Mouse (Mus musculus) spleen, postnatal 14 days (tissue): ENCODE results near the gene Rgs1.

Experiments
- DNase-seq, 2 experiments: peaks; one replicate each; pipeline ENCODE4 v3.0.0; 2021 to 2022; ENCODE audit warnings: low spot score in 2 of 2

Rgs1 gene

GRCm38 (mm10) chr1:144248923-144249322 lies at the start of gene Rgs1:
Gene Rgs1, minus strand, starts transcription at chr1:144249242.
- no peak for DNase-seq

GRCm38 (mm10) chr1:144283020-144284014 lies 34.3 kb upstream of the Rgs1 start:
- no peak for DNase-seq

GRCm38 (mm10) chr1:144280056-144280455 lies 31.0 kb upstream of the Rgs1 start:
- DNase-seq = no peak

GRCm38 (mm10) chr1:144272991-144273390 lies 23.9 kb upstream of the Rgs1 start:
- DNase-seq = no peak

GRCm38 (mm10) chr1:144269112-144269511 lies 20.1 kb upstream of the Rgs1 start:
- DNase-seq = no peak

GRCm38 (mm10) chr1:144267471-144268470 lies 18.7 kb upstream of the Rgs1 start:
- DNase-seq = no peak

- DNase-seq = no peak
These were observed 15.0 kb upstream of the Rgs1 start for GRCm38 (mm10) chr1:144264000-144264399.

- no peak for DNase-seq
These were observed 13.0 kb upstream of the Rgs1 start for GRCm38 (mm10) chr1:144262008-144262407.

- DNase-seq = no peak
These were observed 9.7 kb upstream of the Rgs1 start for GRCm38 (mm10) chr1:144258779-144259178.

- DNase-seq = no peak
These were observed 7.7 kb upstream of the Rgs1 start for GRCm38 (mm10) chr1:144256556-144257331.

- DNase-seq = no peak
These were observed 836 bp downstream of the Rgs1 start for GRCm38 (mm10) chr1:144248206-144248605.

- DNase-seq = no peak
These were observed 1.7 kb downstream of the Rgs1 start for GRCm38 (mm10) chr1:144247382-144247781.

- DNase-seq = peak; percentile 2 to 7
These were observed 5.5 kb downstream of the Rgs1 start for GRCm38 (mm10) chr1:144243511-144243910.

GRCm38 (mm10) chr1:144239195-144239594 lies 9.8 kb downstream of the Rgs1 start:
- DNase-seq = no peak

- no peak for DNase-seq
These were observed 33.8 kb downstream of the Rgs1 start for GRCm38 (mm10) chr1:144215230-144215629.

- DNase-seq = no peak
These were observed 38.1 kb downstream of the Rgs1 start for GRCm38 (mm10) chr1:144210912-144211311.

GRCm38 (mm10) chr1:144206281-144207061 lies 42.6 kb downstream of the Rgs1 start:
- DNase-seq = no peak

- DNase-seq = no peak
These were observed 44.3 kb downstream of the Rgs1 start for GRCm38 (mm10) chr1:144204766-144205165.

GRCm38 (mm10) chr1:144202939-144203338 lies 46.1 kb downstream of the Rgs1 start:
- DNase-seq = no peak

- DNase-seq = no peak
These were observed 48.5 kb downstream of the Rgs1 start for GRCm38 (mm10) chr1:144200496-144200895.
